Mouse (Mus musculus) retina, embryonic 14.5 days (tissue): Measurements from ENCODE around the gene Reg1.
"Not testable (repeated sequence)": the region's sequence is repeated elsewhere in the genome, so short reads cannot be mapped to it uniquely, and the experiment has no call there.

Experiments used
- DNase-seq: peaks from one replicate; pipeline ENCODE4 v3.0.0-alpha.2; 2015; ENCODE audit warnings: low spot score

The Reg1 gene

DNA sequence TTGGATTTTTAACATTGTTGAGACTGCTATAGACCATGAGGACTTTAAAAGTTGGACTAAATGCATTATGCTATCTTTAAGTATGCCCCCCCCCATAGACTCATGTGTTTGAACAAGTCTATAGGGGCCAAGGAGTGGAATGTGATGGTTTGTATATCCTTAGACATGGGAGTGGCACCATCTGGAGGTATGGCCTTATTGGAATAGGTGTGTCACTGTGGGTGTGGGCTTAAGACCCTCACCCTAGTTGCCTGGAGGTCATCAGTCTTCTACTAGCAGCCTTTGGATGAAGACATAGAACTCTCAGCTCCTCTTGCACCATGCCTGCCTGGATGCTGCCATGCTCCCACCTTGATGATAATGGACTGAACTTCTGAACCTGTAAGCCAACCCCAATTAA, at the start of gene Reg1:
Gene Reg1, plus strand, starts transcription at position 301 of the 400 bp plus-strand sequence.
- DNase-seq, result not testable (repeated sequence)

- no peak for DNase-seq
These were observed 43.7 kb upstream of the Reg1 start, which contains the start of gene Reg3d for GRCm38 (mm10) chr6:78378765-78379164. Gene Reg3d (minus strand): TSS chr6:78378865.

- DNase-seq, result no peak
These were observed 42.1 kb upstream of the Reg1 start, which contains the start of gene Reg3a for GRCm38 (mm10) chr6:78380409-78380808. Gene Reg3a (plus strand): TSS chr6:78380709.

DNA sequence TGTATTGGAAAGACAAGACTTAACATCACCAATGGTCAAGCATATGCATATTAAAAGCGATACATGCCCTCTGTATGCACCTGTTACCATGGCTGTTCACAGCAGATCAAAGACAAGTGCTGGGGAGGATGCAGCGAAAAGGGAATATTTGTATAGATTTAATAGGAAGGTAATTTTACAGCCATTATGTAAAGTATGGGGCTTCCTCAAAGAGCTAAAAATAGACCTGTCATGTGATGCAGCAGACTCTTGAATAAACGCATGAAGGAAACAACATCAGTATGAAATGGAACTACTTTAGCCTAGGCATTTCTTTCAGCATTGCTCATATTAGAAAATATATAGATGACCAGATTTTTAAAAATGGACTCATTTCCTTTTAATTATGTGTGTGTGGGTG, 36.9 kb upstream of the Reg1 start:
- no peak for DNase-seq

DNA sequence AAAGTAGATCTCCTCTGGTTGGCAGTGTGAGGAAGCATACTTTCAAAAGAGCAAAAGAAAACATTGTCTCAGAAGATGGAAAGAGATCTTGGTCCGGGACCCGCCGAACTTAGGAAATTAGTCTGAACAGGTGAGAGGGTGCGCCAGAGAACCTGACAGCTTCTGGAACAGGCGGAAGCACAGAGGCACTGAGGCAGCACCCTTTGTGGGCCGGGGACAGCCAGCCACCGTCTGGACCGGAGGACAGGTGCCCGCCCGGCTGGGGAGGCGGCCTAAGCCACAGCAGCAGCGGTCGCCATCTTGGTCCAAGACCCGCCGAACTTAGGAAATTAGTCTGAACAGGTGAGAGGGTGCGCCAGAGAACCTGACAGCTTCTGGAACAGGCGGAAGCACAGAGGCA, 27.2 kb upstream of the Reg1 start, which contains the start of gene Reg2:
Gene Reg2, plus strand, starts transcription at position 301 of the 400 bp plus-strand sequence.
- DNase-seq, result not testable (repeated sequence)

DNA sequence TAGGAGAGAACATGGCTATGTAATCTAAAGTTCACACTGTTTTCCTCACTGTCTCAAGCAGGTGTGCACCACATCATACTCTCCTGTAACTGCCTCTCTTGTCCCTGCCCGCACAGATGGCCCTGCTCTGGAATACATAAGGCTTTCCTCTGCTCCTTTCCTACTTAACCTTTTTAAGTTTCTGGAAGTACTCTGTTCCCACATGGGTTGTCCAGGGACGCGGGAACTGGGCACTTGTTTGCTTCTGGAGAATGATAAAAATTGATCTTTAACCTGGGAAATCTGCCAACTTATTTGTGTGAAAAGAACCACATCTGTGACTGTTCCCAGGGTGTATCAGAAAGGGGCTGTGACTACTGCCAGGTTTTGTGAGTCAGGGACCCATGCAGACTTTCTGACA, 3.0 kb downstream of the Reg1 start:
- no peak for DNase-seq

- no peak for DNase-seq
These were observed 24.7 kb downstream of the Reg1 start for GRCm38 (mm10) chr6:78447202-78447601.

GRCm38 (mm10) chr6:78448409-78448808, 25.9 kb downstream of the Reg1 start:
- DNase-seq, result no peak

DNA sequence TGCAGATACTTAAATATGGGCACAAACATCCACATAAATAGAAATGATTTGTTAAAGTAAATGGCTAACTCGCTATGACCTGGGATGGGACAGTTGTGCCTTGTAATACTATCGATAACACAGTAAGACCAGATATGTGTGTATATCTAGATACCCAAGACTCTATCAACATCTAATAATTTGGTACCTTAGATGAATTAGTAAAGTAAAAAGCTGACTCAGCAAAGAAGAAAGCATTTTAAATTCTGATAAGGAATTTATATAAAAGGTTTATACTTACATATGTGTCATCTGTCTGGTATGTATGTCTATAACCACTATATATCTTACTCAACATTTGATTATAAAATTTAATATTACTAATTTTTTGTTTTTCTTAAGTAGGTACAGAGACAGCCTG, 30.3 kb downstream of the Reg1 start:
- no peak for DNase-seq

DNA sequence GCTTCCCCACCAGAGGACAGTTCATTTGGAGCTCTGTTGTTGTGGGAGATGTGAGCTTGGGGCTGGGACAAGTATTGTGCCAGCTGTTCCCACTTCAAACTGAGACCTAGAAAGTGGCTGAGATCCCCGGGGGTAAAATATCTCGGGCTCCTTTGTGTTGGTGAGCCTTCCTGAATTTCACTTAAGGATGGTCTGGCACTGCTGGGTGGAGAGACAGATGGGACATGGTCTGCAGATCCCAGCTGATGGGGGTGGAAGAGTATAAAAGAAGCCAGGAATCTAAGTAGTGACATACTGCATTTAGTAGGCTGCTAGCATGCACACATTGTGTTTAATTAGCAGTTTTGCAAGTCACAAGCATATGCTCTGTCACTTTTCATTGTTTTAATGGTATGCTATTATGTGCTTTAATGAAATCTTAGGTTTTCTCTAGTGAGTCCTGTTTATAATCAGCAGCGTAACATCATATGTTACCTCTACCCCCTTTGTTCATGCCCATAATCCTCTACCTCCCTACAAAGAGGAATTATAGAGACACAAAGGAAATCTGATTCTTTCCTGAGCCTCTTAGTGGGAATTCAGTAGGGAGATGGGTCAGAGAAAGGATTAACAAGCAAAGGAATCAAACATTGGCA, 37.8 kb downstream of the Reg1 start:
- DNase-seq, result peak; percentile 30

GRCm38 (mm10) chr6:78462360-78462759, 39.8 kb downstream of the Reg1 start:
- no peak for DNase-seq

DNA sequence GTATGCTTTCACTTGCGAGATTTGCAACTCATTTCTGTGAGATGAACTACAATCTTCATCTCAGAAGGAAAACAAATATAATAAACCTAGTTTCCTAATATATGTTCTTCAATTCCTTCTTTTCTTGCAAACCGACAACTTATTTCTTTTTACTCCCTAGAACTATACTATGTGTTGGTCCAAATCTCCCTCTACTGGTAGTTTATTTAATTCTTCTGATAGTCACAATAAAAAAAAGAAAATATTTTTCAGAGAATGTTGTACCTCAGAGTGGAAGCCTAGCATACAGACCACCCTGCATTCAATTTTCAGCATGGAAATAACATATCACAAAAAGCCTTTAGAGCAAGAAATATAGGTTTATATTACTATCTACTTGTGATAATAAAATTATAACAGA, 40.8 kb downstream of the Reg1 start:
- no peak for DNase-seq

GRCm38 (mm10) chr6:78468772-78469171, 46.3 kb downstream of the Reg1 start, which contains the start of gene Reg3g:
Gene Reg3g (minus strand): TSS chr6:78468872.
- no peak for DNase-seq

DNA sequence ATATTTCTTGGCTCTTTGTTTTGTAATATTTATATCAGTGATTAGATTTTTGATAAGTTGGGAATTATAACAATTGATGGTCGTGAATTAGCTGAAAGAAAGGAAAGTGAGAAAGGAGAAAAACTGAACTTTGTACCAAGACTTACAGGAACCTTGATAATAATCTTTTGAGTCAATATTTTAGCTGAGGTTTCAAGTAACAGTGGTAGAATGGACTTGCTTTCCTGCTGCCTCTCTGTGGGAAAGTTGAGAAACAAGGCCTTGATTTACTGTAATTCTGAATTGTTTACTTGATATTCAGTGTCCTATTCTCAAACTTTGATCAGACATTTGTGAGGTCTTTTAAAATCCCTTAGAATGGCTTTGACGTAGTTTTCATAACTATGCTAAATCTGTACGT, 46.8 kb downstream of the Reg1 start:
- DNase-seq, result no peak
